Mouse (Mus musculus): ENCODE results near the gene Lgals3bp.

DNA sequence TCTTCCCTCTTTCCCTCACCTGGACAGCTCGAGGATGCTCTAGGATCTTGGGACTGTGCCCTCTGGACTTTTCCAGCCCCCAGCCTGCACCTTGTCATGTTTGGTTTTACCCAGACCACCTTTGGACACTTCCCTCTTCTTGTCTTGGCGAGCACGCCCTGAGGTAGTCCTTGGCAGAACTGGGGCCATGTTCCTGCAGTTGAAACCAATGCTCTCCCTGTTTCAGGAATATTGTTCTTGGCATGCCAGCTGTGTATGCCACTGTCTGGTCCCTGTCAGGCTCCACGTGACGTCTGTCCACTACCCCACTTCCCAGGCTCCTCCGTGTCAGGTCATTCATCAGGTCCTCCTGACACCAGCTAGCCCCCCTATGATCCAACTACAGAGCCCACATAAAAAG, 23.2 kb downstream of the Lgals3bp start:
- TF ChIP-seq CTCF (IDR thresholded peaks at IDR 0.05): no peak
- no peak for TF ChIP-seq EP300 (IDR thresholded peaks at IDR 0.05)

Data from lung, postnatal 0 days (tissue).